Mouse (Mus musculus): ENCODE data around the gene Abhd18. TPM values are rescaled to one million over a fixed set of nuclear protein-coding genes. Genes with fewer than 3 reads are reported as not detected.

The Abhd18 gene
- polyA plus RNA-seq, 1 experiment from 2014 or later = 22.0 TPM

DNA sequence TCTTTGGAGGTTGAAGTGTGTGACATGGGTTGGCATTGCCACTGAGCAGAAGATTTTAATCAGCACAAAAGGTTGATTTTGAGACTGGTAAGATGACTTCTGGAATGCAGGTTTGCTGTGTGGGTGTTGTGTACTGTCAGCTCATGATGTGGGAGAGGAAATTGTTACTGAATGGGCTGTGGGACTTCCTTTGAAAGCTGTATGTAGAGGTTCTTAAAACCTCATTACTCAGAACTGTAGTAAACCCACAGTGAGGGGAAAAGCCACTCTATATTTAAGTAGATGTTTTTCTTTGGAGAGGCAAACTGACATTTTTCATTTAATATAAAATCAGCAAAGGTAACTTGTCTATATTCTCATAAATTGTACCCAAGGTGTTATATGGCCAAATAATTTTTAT, 134.0 kb downstream of the Abhd18 start:
- no peaks in the 10 kb centered on the region for H3K9me3 ChIP-seq (ENCODE audit: control insufficient read depth, low read length)
- no peak overlapping the region for H3K4me2 ChIP-seq (ENCODE audit: low read depth, low read length)
- H3K36me3 ChIP-seq (ENCODE audit: control insufficient read depth, insufficient read depth, low read length) = no peaks in the 10 kb centered on the region
- H3K27ac ChIP-seq (ENCODE audit: low read depth, low read length) = no peak overlapping the region
- no peaks in the 10 kb centered on the region for H3K4me1 ChIP-seq (ENCODE audit: control insufficient read depth, insufficient read depth, low read length)
- ATAC-seq (ENCODE audit: low read depth) = no peak
- no peak overlapping the region for H3K4me3 ChIP-seq (ENCODE audit: low read depth, low read length)
- no peak overlapping the region for H3K9ac ChIP-seq (replicated peaks; ENCODE audit: low read depth, low read length)
- H3K27me3 ChIP-seq (ENCODE audit: control insufficient read depth, insufficient read depth, low read length) = no peaks in the 10 kb centered on the region

DNA sequence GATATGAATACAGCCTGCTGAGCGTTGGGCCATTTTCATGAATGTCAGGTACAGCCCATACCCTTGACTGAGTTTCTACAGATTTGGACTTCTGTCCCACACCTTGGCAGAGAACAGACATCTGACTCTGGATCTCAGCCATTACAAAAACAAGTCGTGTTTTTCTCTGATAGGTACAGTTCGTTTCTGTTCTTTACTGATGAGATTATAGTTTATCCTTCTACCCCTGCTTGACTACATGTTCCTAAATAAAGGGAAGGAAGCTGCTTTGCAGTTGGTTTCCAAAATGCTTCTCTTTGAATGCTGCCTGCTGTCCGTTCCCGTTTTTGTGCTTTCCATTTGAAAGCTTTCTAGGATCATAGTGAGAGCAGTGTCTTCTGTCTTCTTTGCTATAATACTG, 140.8 kb downstream of the Abhd18 start:
- Histone ChIP-seq H3K27me3 (ENCODE audit: control insufficient read depth, insufficient read depth, low read length) (no peaks in the 10 kb centered on the region), H3K27ac (ENCODE audit: low read depth, low read length) (no peak overlapping the region), H3K9me3 (ENCODE audit: control insufficient read depth, low read length) (no peaks in the 10 kb centered on the region), H3K4me2 (ENCODE audit: low read depth, low read length) (no peak overlapping the region), H3K4me1 (ENCODE audit: control insufficient read depth, insufficient read depth, low read length) (no peaks in the 10 kb centered on the region), H3K9ac (replicated peaks; ENCODE audit: low read depth, low read length) (no peak overlapping the region), H3K36me3 (ENCODE audit: control insufficient read depth, insufficient read depth, low read length) (no peaks in the 10 kb centered on the region), H3K4me3 (ENCODE audit: low read depth, low read length) (no peak overlapping the region)
- ATAC-seq (ENCODE audit: low read depth) = no peak
- 84% methylated on average over 5 of the region's 5 CpGs for WGBS

Other genes starting within 250 kb of the Abhd18 start
- 0.09 and 0.44 TPM in 2 replicates for gene Slc25a31, start 138.1 kb upstream of the Abhd18 start, polyA plus RNA-seq (2014; fragmentation: Nextera tagmentation; extraction: Ambion mirVana)
- gene Hspa4l, start 102.5 kb upstream of the Abhd18 start, polyA plus RNA-seq (2014; fragmentation: Nextera tagmentation; extraction: Ambion mirVana) = 51.9 and 56.9 TPM in 2 replicates
- 11.0 and 11.8 TPM in 2 replicates for gene Plk4, start 47.0 kb upstream of the Abhd18 start, polyA plus RNA-seq (2014; fragmentation: Nextera tagmentation; extraction: Ambion mirVana)
- 14.4 and 14.9 TPM in 2 replicates for gene Mfsd8, start 84 bp upstream of the Abhd18 start, polyA plus RNA-seq (2014; fragmentation: Nextera tagmentation; extraction: Ambion mirVana)
- 0.48 and 0.58 TPM in 2 replicates for gene 1700034I23Rik, start 55.6 kb downstream of the Abhd18 start, polyA plus RNA-seq (2014; fragmentation: Nextera tagmentation; extraction: Ambion mirVana)
- 6.2 and 7.4 TPM in 2 replicates for gene Larp1b, start 102.9 kb downstream of the Abhd18 start, polyA plus RNA-seq (2014; fragmentation: Nextera tagmentation; extraction: Ambion mirVana)
- gene Pgrmc2, start 236.1 kb downstream of the Abhd18 start, polyA plus RNA-seq (2014; fragmentation: Nextera tagmentation; extraction: Ambion mirVana) = 21.1 and 24.0 TPM in 2 replicates